Mouse (Mus musculus) 416B (cell line): ENCODE measurements around the gene Dct.
A peak's percentile ranks its signal among the peaks of the same experiment; 100 is the strongest.

Experiments
- DNase-seq: peaks from one replicate; pipeline ENCODE4 v3.0.0; 2011; ENCODE audit warnings: low read depth

The Dct gene

DNA sequence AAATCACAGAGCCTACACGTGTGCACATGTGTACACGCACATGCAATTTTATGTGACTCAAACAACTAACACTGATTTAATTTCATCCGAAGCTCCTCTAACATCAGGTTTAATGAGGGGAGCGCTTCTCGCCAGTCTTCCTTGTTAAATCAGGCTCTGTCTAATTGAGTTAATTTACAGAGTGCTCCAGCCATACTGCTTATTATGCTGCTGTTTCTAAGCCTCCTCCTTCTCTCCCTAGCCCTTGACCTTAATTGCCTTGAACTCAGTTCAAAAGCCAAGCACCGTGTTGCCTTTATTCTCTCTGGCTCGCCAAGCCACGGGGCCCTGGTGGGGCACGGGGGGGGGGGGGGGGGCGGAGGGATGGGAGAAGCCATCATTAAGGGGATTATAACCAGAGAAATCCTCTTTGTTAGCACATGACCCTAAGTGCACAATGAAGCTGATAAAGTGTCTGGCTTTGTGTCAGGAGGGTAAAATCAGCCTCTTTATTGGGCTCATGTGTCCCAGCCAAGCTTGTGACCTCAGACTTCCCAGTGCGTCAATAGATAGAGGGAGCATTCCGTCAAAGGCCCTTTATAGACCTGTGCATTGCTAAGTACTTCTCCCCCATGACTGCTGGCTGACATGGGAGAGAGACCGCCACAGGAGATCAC lies at the start of gene Dct:
Gene Dct (minus strand): TSS at position 270 of the 656 bp plus-strand sequence.
- DNase-seq: no peak

DNA sequence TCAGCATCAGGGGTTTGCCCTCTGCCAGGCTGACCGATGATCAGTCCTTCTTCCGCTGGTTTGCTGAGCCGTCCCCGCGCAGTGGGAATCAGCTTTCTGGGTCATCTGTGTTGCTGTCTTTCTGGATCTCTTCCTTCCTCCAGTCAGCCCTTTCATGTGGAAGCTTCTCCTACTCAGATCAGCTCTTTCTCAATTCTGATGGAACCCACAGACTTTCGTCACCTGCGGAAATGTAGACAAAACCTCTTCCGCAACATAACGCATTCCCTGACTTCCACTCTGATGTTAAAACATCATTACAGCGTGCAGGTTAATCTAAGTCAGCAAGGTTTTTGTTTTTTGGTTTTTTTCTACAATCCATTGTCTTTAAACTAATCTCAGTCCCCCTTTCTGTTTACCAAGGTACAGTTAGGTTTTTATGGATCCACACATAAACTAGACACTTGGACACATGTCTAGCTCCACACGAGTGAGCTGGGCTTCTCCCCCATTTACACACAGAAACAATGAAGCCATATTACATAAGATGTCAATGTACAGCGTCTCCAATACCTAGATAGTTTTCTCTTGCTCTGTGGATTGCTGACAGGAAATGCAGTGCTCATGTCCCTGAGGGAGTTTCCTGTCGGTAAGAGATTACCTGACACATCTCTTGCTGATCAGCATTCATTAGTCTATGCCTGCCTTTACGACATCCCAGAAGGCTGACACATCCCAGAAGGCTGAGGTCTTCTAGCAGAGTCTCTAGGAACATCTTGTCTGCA lies 49.4 kb upstream of the Dct start:
- DNase-seq: peak; percentile 45

DNA sequence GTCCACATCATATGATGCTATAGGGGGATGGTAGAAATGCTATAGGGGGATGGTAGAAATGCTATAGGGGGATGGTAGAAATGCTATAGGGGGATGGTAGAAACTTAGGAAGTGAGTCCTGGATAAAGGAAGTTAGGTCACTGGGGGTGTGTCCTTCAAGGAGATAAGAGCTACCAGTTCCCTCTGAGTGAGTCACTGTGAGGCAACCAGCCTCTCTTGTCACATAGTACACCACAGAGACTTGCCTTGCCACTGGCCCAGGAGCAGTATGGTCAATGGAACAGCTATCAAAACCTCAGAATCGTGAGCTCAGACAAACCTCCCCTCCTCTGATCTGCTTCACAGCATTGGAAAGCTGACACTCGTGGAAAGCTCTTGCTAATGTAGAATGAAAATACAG lies 46.2 kb upstream of the Dct start:
- peak; percentile 84 for DNase-seq

DNA sequence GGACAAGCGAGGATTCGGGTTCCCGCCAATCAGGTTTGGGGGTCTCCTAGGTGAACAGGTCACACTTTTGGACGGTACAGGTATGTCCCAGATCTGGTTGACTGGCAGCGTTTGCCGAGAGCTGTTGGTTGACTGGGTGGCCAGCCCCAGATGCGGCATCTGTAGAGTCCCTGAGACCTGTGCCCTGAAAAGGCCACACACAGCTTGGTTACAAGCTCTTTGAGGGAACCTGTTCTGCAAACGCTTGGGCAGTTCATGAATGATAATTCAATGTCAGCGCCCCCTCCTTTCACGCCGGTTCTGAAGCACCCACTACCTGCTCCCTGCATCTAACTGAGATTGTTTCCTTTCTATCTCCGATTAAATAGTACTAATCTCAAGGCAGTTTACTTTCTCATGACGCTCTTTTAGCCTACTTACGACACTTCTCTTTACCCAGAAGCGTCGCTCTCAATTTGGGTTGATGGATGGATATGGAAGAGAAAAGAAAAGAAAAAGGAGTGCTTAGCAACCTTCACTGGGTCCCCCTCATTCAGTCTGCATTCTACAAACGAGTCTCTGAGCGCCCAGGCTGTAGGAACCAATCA lies 37.9 kb upstream of the Dct start:
- no peak for DNase-seq

DNA sequence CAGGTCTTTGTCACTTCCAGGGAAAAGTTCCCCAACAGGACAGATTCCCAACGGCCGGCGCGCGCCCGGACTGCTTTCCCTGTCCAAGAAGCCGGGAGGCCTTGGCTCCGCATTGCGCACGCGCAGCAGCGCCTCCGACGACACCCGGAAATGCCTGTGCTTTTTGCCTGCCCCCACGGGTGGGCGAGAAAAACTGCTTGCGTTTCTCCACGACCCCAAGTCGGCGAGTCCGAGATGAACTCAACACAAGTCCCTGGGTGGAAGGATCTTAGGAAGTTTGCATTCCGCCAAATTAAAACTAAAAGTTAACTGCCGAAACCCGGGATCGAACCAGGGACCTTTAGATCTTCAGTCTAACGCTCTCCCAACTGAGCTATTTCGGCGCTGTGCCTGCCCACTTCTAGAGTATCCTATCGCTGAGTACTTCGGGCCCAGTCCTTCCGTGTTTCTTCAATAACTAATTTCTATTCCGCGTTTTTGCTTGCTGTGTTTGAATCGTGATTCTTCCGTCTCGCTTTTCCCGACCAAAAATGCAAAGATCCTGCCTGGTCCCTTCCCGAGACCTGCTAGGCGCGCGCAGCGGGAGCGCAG lies 37.3 kb upstream of the Dct start:
- peak; percentile 86 for DNase-seq

DNA sequence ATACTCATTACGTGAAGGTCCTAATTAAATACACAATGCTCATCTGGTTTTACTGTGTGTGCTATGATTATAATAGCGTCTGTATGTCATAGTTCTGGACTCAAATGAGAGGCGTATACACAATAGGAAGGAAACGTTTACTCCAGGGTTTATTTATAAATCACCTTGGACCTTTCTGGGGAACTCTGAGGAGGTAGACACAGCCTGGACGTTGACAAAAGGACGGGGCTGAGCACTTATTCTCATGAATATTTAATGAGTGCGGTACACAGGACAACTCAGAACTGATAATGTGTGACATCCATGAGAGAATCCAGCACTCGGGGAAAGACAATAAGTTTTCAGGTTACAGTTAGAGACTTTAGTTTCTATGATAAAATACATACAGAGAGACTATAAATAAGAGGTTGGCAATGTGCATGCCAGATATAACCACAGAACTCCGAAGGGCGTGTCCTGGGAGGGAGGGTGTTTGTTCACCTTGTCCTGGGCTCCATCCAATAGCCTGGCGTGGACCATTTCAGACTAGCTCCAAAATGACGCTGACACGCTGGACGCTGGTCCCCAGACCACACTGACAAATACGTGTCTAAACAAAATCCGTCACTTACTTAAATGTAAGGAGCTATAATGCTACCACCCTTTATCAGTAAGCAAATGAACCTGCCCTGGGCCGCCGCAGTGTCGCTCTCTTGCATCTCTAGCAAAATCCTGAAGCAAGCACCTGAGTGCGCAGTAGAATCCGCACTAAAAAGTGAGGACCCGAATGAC lies 36.6 kb upstream of the Dct start:
- peak; percentile 59 for DNase-seq

DNA sequence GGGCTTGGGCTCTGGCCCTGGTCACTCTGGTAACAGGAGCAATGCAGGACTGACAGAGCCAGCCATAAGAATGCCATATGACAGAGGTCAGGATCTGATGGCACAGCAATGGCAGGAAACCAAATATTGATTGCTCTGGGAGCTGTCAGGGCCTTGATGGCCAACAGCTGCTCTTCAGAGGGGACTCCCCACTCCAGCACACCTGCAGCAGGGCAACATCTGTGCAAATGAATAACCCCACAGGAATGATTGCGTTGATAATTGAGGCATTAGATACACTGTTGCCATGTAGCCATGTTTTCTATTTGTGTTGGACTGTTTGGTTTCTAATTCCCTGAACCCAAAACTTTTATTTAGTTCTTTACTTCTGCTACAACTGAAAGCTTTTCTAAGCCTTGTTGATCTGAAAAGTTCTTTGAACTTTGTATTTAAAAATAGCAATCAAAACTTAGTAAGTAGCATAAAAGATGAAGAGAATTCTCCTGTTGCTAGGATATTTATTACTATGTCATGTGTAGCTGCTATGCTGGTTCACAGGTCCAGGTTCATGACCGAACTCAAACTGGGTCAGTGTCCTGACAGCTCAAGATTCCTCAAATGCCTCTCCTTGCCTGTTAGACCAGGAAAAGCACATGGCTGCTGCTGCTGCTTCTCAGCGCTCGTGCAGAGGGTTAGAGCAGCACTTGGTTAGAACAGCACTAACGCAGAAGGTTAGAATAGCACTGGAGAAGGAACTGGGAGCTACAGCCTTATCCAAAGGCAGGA lies 34.4 kb upstream of the Dct start:
- no peak for DNase-seq

DNA sequence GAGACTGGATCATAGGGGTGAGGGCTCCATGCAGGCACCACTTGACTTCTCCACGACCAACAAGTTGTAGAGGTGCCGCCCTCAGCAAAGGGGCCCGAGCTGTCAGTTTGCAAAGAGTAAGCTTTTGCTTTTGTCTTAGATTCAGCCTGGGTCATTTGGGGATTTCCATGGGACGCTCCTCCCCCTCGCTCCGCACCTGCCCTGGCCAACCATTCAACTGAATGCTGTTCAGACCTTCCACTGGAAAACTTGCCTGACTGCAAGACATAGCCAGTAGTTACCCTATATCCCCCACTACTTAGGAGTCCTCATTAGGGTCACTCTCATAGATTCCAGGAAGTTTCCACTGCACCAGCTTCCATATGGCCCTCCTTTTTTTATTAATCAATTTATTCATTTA lies 31.8 kb upstream of the Dct start:
- no peak for DNase-seq

DNA sequence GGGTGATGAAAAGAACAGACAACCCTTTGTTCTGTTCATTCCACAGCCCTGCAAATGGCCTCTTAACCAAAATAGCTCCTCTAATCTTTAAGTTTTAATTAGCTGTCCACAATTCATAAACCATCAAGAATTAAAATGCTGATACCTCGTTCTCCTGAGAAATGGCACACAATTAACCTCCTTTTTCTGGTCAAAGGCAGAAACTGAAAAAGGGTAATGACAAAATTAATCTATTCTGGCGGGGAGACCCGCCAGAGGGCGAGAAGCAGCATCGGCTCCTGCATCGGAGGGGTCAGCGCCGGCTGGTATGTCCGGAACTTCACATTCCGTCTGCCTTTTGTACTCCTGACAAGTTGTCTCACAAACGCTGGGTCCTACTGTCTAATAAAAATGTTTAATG lies 28.6 kb upstream of the Dct start:
- DNase-seq: no peak

DNA sequence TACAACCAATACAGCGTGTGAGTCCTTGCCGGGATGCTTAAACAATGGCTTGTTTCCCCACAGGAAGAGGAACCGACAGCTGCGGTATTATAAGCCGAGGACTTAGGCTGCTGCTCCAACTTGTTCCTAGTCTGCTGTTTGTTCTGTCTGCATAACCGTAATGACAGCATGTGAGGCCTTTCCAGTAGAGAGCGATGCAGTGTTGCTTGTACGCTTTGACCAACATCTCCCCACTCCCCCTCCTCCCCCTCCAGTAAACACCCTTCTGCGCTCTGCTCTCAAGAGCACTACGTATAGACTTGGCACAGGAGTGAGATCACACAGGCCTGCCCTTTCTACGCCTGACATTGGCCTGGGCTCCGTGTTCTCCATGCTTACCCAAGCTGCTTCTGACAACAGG lies 18.1 kb upstream of the Dct start:
- DNase-seq: no peak

DNA sequence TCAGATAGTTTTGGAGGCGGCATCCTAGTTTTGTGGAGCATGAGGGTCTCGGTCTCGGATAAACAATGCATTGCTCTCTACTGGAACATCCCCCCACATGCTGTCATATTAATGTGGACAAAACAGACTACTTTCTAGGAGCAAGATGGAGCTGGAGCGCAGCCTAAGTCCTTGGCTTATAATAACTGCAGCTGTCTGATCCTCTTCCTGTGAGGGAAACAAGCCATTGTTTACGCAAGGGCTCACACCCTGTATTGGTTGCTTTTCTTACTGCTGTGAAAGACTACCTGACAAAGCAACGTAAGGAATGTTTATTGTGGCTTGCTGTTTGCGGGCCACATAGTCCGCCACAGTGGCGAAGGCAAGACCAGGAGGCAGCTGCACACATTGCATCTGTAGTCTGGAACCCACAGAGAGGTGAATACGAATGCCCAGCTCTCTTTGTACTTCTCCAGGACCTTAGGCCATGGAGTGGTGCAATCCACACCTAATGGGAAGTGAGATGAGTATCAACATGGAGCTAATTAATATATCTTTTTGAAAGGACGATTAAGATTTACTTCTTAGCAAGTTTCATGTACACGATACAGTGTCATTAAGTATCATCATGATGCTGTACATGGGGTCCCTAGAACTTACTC lies 17.5 kb upstream of the Dct start:
- DNase-seq: no peak

DNA sequence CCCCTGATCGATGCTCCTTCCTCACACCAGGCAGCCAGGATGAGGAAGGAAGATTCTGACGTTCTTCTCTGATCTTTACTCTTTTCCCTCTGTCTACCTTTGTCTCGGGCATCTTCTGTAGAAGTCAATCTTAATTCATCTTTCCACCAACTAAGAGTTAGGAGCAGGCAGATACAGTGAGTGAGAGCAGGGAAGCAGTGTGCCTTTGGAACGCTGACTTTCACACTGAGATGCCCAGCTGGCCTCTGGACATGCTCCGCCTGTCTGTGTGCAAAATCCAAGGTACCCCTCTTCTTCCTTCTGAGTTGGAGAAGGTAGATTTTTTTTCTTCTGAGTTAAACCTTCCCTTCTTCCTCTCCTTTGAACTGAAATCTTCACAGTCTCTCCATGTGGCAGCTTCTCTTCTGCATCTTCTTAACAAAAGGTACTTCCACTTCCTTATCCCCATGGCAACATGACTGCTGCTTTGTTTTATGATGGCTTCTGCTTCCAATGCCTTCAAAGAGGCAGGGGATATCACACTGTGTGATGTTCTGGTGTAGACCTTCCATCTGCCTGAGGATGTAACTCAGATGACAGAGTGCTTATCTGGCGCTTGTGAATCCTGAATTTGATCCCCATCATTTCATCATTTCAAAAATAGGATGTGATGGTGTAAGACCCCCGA lies 9.9 kb upstream of the Dct start:
- no peak for DNase-seq

DNA sequence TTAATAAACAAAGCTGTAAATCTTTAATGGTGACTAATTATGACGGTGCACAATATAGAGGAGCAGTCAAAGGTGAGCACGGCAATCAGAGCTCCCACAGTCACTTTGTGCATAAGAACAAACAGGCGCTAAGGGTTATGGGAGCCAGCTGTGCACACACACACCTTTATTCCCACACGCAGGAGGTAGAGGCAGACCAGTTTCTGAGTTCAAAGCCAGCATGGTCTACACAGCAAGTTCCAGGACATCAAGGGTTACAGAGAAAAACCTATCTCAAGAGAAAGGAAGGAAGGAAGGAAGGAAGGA lies 6.5 kb upstream of the Dct start:
- no peak for DNase-seq

DNA sequence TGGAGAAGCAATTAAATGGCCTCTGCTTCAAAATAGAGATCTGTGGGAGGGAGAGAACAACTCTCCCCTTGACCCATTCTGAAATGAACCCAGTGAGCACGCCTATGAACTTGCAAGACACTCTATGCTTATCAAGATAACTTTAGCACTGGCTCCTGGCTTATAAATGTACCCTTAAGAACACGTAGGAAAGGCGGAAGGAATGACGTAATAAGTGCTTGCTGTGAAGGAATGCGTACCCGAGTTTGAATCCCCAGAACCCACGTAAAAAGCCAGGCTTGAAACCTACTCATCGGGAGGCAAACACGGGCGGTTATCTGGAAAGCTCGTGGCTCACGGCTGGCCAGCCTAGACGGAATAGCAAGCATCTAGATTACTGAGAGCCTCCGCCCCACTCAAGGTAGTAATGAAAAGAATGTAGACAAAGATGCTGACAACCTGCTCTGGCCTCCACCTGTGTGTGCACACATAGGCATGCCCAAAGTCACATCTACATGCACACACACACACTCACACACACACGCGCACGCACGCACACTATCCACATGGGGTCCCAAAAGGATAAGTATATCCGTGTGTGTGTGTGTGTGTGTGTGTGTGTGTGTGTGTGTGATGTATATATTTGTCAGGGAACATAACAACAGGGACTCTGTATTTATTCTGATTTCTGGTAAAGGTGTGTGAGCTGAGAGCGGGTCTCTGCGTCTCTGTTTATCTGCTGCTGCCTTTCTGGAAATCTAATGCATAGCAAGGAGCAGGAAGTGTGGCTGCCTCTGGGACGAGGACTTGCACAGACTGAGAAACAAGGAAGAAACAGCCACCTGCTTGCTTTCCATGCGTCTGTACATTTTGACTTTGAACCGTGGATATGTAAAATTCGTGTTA lies 5.9 kb upstream of the Dct start:
- no peak for DNase-seq

DNA sequence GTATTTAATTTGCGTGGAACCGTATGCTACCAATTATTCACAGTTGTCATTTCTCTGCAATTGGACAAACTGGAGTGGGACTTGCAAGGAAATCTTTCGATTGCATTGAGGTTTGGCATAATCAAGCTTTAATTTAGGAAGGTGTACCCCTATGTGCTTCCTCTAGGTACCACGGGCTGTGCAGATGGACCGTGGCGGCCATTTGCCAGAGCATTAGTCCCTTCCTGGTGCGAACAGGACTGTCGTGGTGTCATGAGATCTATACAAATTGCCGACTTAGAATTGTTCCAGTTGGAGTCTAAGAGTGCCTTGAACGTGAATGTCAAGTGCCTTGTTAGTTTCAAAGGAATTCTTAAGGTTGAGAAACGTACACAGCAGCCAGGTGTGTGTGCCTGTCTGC lies 726 bp upstream of the Dct start:
- no peak for DNase-seq

DNA sequence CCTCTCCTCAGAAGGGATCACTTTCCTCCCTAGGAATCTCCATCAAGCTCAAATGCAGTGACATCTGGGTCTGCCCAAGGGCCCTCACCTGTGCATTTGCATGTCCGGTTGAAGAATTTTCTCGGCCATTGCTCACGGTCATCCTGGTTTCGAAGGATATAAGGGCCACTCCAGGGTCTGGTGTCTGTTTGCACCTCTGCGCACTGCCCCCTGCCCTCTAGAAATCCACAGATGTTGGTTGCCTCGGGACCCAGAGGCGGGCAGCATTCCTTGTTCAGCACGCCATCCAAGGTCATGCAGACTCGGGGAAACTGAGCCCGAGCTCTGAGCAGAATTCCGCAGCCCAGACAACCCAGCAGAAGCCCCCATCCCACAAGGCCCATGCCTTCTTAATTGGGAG lies 648 bp downstream of the Dct start:
- DNase-seq: no peak

DNA sequence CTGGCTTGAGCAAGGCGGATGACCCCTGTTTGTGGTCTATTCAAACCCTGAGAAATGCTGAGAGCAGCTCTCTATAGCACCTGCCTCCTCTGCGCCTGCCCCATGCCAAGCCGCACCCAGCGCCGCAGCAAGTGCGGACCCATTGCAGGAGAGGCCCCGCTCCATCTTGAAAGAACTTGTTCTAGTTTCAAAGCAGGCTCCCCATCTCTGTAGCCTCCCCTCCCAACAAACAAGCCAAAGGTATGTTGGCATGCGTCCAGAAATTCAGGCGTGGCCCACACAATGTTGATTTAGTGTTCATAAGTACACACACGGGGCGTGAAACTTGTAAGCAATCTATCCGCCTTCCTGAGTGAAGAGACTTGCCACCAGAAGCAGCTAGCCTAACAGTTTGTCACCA lies 1.1 kb downstream of the Dct start:
- no peak for DNase-seq

DNA sequence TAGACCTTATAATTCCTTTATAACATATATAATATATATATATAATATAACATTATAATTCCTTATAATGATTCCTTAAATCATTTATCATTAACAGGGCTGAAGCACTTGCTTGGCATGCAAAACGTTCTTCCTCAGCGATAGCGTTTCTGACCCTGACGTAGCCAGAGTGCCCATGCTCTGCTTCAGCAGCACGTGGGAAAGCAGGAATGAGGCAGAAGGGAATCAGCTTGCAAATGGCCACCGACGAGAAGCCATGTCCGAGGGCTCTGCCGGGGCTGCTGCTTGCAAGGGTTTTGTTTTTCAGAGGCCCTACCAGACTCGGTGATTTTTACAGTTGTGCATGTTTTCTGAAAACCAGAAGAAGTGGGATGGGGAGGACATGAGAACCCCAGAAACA lies 1.6 kb downstream of the Dct start:
- no peak for DNase-seq

DNA sequence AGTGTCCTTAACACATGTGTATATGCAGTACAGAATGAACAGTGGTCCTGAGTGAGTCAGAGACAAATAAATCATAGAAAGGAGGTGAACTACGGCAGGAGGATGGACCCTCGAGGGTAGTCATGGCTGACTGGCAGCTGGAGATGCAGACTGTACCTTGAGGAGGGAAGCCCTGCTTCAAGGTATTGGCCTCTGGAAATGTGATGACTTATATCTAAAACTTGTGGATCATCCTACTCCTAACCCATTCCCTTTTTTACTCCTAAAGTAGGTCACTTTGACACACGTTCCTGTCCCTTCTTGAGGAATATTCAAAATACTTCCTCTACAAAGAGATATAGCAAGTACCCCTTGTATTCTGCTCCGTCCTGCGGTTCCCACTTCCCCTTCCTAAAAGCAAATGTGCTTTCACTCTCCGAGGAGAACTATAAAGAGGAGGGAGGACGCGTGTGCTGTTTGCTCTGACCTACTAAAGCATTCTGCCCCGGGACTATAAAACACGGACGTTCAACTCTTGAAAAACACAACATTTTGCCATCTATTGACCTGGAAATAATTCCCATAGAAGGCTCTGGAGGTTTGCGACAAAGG lies 2.3 kb downstream of the Dct start:
- no peak for DNase-seq
